Mouse (Mus musculus) ES-E14 (cell line): ENCODE measurements around the gene Lypd1.

Experiments
- HCFC1 ChIP-seq: IDR thresholded peaks from 2 replicates; pipeline ENCODE4 v1.6.1; 2012; ENCODE audit warnings: low read length, inconsistent platforms, borderline replicate concordance; ENCODE audit not compliant: insufficient read depth
- ZC3H11A ChIP-seq: IDR thresholded peaks from 2 replicates; pipeline ENCODE4 v1.6.1; 2012; ENCODE audit warnings: low read depth, mild to moderate bottlenecking, inconsistent platforms, low read length, borderline replicate concordance

DNA sequence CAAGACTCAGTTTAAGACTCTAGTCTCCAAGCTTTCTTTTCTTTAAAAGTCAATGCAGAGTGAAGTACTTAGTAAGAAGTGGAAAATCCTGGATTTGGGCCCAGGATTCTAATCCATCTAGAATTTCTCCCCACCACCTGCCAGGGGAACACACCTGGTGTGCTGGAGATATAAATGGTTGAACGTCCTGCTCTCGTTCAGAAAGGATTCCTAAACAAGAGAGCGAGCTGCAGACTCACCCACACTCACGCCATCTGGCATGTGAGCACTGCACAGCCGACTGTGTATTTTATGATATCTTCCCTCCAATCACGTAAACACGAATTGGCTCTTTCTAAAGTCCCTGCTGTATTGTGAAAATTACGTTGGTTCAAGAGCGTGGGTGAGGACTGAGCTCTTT, 32.2 kb upstream of the Lypd1 start:
- TF ChIP-seq ZC3H11A (no peak), HCFC1 (no peak)
